Mouse (Mus musculus): ENCODE data around the gene Bcdin3d. TPM values are rescaled to one million over a fixed set of nuclear protein-coding genes. Genes with fewer than 3 reads are reported as not detected.

Gene Bcdin3d
- total and polyA plus RNA-seq, 3 experiments, result 7.8 to 31.3 (median 13.7) TPM

GRCm38 (mm10) chr15:99420101-99420500 is 54.4 kb downstream of the Bcdin3d start:
- Histone ChIP-seq H3K4me3 (ENCODE audit: control insufficient read depth in 1 of 2, insufficient read depth in 1 of 2, low read depth in 2 of 2, low read length in 2 of 2) (no peak overlapping the region), H3K27ac (ENCODE audit: control insufficient read depth, low read depth, low read length) (no peak overlapping the region)
- no peak for DNase-seq (ENCODE audit: low read depth, low spot score)

More at GRCm38 (mm10) chr15:99420101-99420500, 54.4 kb downstream of the Bcdin3d start:
- no peak overlapping the region for H3K9ac ChIP-seq (ENCODE audit: control insufficient read depth, low read depth, low read length, poor library complexity, severe bottlenecking)
- H3K36me3 ChIP-seq (ENCODE audit: control insufficient read depth in 1 of 2, insufficient read depth in 2 of 2, low read length in 2 of 2), result no peaks in the 10 kb centered on the region
- no peaks in the 10 kb centered on the region for H3K79me2 ChIP-seq (ENCODE audit: control insufficient read depth, insufficient read depth, low read length, poor library complexity)
- no peaks in the 10 kb centered on the region for H3K9me3 ChIP-seq (replicated peaks; ENCODE audit: insufficient read depth, low read length)
- H3K4me1 ChIP-seq (ENCODE audit: control insufficient read depth in 1 of 2, insufficient read depth in 2 of 2, low read length in 2 of 2), result peaks cover 0 to 5% of the 10 kb centered on the region in 2 experiments; a peak in 2 of 4 replicates
- no peaks in the 10 kb centered on the region for H3K27me3 ChIP-seq (ENCODE audit: control insufficient read depth in 1 of 2, insufficient read depth in 2 of 2, low read length in 2 of 2)
- no peak for TF ChIP-seq MAX (IDR thresholded peaks at IDR 0.05; ENCODE audit: low read length)
- no peak for TF ChIP-seq TBP (IDR thresholded peaks at IDR 0.05; ENCODE audit: low read depth, low read length)
- TF ChIP-seq EP300 (IDR thresholded peaks at IDR 0.05; ENCODE audit: low read depth in 1 of 2, low read length in 2 of 2), result no peak
- no peak for TF ChIP-seq ZC3H11A (IDR thresholded peaks at IDR 0.05; ENCODE audit: low read depth, low read length)
- no peak for TF ChIP-seq NRF1 (IDR thresholded peaks at IDR 0.05; ENCODE audit: insufficient read depth, low read depth, low read length, poor library complexity, severe bottlenecking)
- no peak for TF ChIP-seq CHD2 (IDR thresholded peaks at IDR 0.05; ENCODE audit: low read length)

Other genes with a start within 250 kb of the Bcdin3d start
- gene Kcnh3, start 249.9 kb downstream of the Bcdin3d start, total RNA-seq (2012; rRNA removed), result 0.15 and 0.16 TPM in 2 replicates
- gene Kcnh3, start 249.9 kb downstream of the Bcdin3d start, polyA plus RNA-seq (2012; ENCODE audit: insufficient read depth in 1 of 2, insufficient read length in 2 of 2, low read depth in 1 of 2, low replicate concordance in 2 of 2, missing spikeins in 1 of 2), result 1 to 10 TPM in 1 of 2 experiments, not detected in 1; 1.3 TPM
- 113 and 131 TPM in 2 replicates for gene Mcrs1, start 222.8 kb downstream of the Bcdin3d start, total RNA-seq (2012; rRNA removed)
- gene Mcrs1, start 222.8 kb downstream of the Bcdin3d start, polyA plus RNA-seq (2012; ENCODE audit: insufficient read depth in 1 of 2, insufficient read length in 2 of 2, low read depth in 1 of 2, low replicate concordance in 2 of 2, missing spikeins in 1 of 2), result 100 to 1,000 TPM in 1 of 2 experiments, not detected in 1; 124 TPM
- 21.6 and 24.7 TPM in 2 replicates for gene Prpf40b, start 179.6 kb downstream of the Bcdin3d start, total RNA-seq (2012; rRNA removed)
- gene Prpf40b, start 179.6 kb downstream of the Bcdin3d start, polyA plus RNA-seq (2012; ENCODE audit: insufficient read depth in 1 of 2, insufficient read length in 2 of 2, low read depth in 1 of 2, low replicate concordance in 2 of 2, missing spikeins in 1 of 2), result 10 to 100 TPM in 1 of 2 experiments, not detected in 1; 46.4 TPM
- gene Fam186b, start 178.8 kb downstream of the Bcdin3d start, total RNA-seq (2012; rRNA removed), result not detected in 2 replicates
- under 1 TPM in 1 of 2 experiments, not detected in 1; 0.11 TPM for gene Fam186b, start 178.8 kb downstream of the Bcdin3d start, polyA plus RNA-seq (2012; ENCODE audit: insufficient read depth in 1 of 2, insufficient read length in 2 of 2, low read depth in 1 of 2, low replicate concordance in 2 of 2, missing spikeins in 1 of 2)
- gene Fmnl3, start 104.2 kb downstream of the Bcdin3d start, total RNA-seq (2012; rRNA removed), result 0.04 and 0.10 TPM in 2 replicates
- under 1 TPM in 1 of 2 experiments, not detected in 1; 0.06 TPM for gene Fmnl3, start 104.2 kb downstream of the Bcdin3d start, polyA plus RNA-seq (2012; ENCODE audit: insufficient read depth in 1 of 2, insufficient read length in 2 of 2, low read depth in 1 of 2, low replicate concordance in 2 of 2, missing spikeins in 1 of 2)
- 216 and 243 TPM in 2 replicates for gene Tmbim6, start 81.8 kb downstream of the Bcdin3d start, total RNA-seq (2012; rRNA removed)
- 100 to 1,000 TPM in 1 of 2 experiments, not detected in 1; 339 TPM for gene Tmbim6, start 81.8 kb downstream of the Bcdin3d start, polyA plus RNA-seq (2012; ENCODE audit: insufficient read depth in 1 of 2, insufficient read length in 2 of 2, low read depth in 1 of 2, low replicate concordance in 2 of 2, missing spikeins in 1 of 2)
- 2.5 and 3.3 TPM in 2 replicates for gene Nckap5l, start 17.0 kb downstream of the Bcdin3d start, total RNA-seq (2012; rRNA removed)
- 10 to 100 TPM in 1 of 2 experiments, not detected in 1; 14.1 TPM for gene Nckap5l, start 17.0 kb downstream of the Bcdin3d start, polyA plus RNA-seq (2012; ENCODE audit: insufficient read depth in 1 of 2, insufficient read length in 2 of 2, low read depth in 1 of 2, low replicate concordance in 2 of 2, missing spikeins in 1 of 2)
- 0.08 and 0.10 TPM in 2 replicates for gene Faim2, start 53.4 kb upstream of the Bcdin3d start, total RNA-seq (2012; rRNA removed)
- under 1 TPM in 1 of 2 experiments, not detected in 1; 0.06 TPM for gene Faim2, start 53.4 kb upstream of the Bcdin3d start, polyA plus RNA-seq (2012; ENCODE audit: insufficient read depth in 1 of 2, insufficient read length in 2 of 2, low read depth in 1 of 2, low replicate concordance in 2 of 2, missing spikeins in 1 of 2)
- not detected in 2 replicates for gene Aqp2, start 104.3 kb upstream of the Bcdin3d start, total RNA-seq (2012; rRNA removed)
- gene Aqp2, start 104.3 kb upstream of the Bcdin3d start, polyA plus RNA-seq (2012; ENCODE audit: insufficient read depth in 1 of 2, insufficient read length in 2 of 2, low read depth in 1 of 2, low replicate concordance in 2 of 2, missing spikeins in 1 of 2), result not detected
- gene Aqp5, start 116.1 kb upstream of the Bcdin3d start, total RNA-seq (2012; rRNA removed), result not detected in 2 replicates
- not detected for gene Aqp5, start 116.1 kb upstream of the Bcdin3d start, polyA plus RNA-seq (2012; ENCODE audit: insufficient read depth in 1 of 2, insufficient read length in 2 of 2, low read depth in 1 of 2, low replicate concordance in 2 of 2, missing spikeins in 1 of 2)
- not detected in 2 replicates for gene Aqp6, start 126.7 kb upstream of the Bcdin3d start, total RNA-seq (2012; rRNA removed)
- gene Aqp6, start 126.7 kb upstream of the Bcdin3d start, polyA plus RNA-seq (2012; ENCODE audit: insufficient read depth in 1 of 2, insufficient read length in 2 of 2, low read depth in 1 of 2, low replicate concordance in 2 of 2, missing spikeins in 1 of 2), result not detected
- 126 and 136 TPM in 2 replicates for gene Racgap1, start 176.9 kb upstream of the Bcdin3d start, total RNA-seq (2012; rRNA removed)
- gene Racgap1, start 176.9 kb upstream of the Bcdin3d start, polyA plus RNA-seq (2012; ENCODE audit: insufficient read depth in 1 of 2, insufficient read length in 2 of 2, low read depth in 1 of 2, low replicate concordance in 2 of 2, missing spikeins in 1 of 2), result 100 to 1,000 TPM; 149 to 367 TPM
- gene Asic1, start 195.6 kb upstream of the Bcdin3d start, total RNA-seq (2012; rRNA removed), result 0.08 TPM in 1 of 2 replicates, not detected in the other
- gene Asic1, start 195.6 kb upstream of the Bcdin3d start, polyA plus RNA-seq (2012; ENCODE audit: insufficient read depth in 1 of 2, insufficient read length in 2 of 2, low read depth in 1 of 2, low replicate concordance in 2 of 2, missing spikeins in 1 of 2), result 1 to 10 TPM in 1 of 2 experiments, not detected in 1; 1.0 TPM
- 19.5 and 20.1 TPM in 2 replicates for gene Smarcd1, start 227.4 kb upstream of the Bcdin3d start, total RNA-seq (2012; rRNA removed)
- gene Smarcd1, start 227.4 kb upstream of the Bcdin3d start, polyA plus RNA-seq (2012; ENCODE audit: insufficient read depth in 1 of 2, insufficient read length in 2 of 2, low read depth in 1 of 2, low replicate concordance in 2 of 2, missing spikeins in 1 of 2), result 100 to 1,000 TPM in 1 of 2 experiments, 10 to 100 TPM in 1; 72.5 to 247 TPM
- 1.7 and 2.1 TPM in 2 replicates for gene Gm17349, start 230.8 kb upstream of the Bcdin3d start, total RNA-seq (2012; rRNA removed)
- not detected for gene Gm17349, start 230.8 kb upstream of the Bcdin3d start, polyA plus RNA-seq (2012; ENCODE audit: insufficient read depth in 1 of 2, insufficient read length in 2 of 2, low read depth in 1 of 2, low replicate concordance in 2 of 2, missing spikeins in 1 of 2)
- gene Gpd1, start 242.8 kb upstream of the Bcdin3d start, total RNA-seq (2012; rRNA removed), result 0.13 and 0.23 TPM in 2 replicates
- under 1 TPM in 1 of 2 experiments, not detected in 1; 0.52 TPM for gene Gpd1, start 242.8 kb upstream of the Bcdin3d start, polyA plus RNA-seq (2012; ENCODE audit: insufficient read depth in 1 of 2, insufficient read length in 2 of 2, low read depth in 1 of 2, low replicate concordance in 2 of 2, missing spikeins in 1 of 2)